Mouse (Mus musculus): ENCODE measurements around the gene Ar. TPM values are rescaled to one million over a fixed set of nuclear protein-coding genes. Genes with fewer than 3 reads are reported as not detected.

The Ar gene
- polyA plus RNA-seq (2012; rRNA removed; ENCODE audit: low replicate concordance), result 3.7 and 12.0 TPM in 2 replicates

DNA sequence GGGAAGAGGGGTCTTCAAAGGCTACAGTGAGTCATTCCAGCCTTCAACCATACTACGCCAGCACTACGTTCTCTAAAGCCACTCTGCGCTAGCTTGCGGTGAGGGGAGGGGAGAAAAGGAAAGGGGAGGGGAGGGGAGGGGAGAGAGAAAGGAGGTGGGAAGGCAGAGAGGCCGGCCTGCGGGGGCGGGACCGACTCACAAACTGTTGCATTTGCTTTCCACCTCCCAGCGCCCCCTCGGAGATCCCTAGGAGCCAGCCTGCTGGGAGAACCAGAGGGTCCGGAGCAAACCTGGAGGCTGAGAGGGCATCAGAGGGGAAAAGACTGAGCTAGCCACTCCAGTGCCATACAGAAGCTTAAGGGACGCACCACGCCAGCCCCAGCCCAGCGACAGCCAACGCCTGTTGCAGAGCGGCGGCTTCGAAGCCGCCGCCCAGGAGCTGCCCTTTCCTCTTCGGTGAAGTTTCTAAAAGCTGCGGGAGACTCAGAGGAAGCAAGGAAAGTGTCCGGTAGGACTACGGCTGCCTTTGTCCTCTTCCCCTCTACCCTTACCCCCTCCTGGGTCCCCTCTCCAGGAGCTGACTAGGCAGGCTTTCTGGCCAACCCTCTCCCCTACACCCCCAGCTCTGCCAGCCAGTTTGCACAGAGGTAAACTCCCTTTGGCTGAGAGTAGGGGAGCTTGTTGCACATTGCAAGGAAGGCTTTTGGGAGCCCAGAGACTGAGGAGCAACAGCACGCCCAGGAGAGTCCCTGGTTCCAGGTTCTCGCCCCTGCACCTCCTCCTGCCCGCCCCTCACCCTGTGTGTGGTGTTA, at the start of gene Ar:
Gene Ar (plus strand): TSS at position 239 of the 812 bp plus-strand sequence.

Measured in subcutaneous adipose tissue, adult 2 months (tissue).